Mouse (Mus musculus) ES-E14 (cell line): ENCODE data around the gene Zbtb7b.

Source experiments
- CHD2 ChIP-seq: IDR thresholded peaks from 2 replicates; pipeline ENCODE4 v1.6.1; 2014; ENCODE audit warnings: mild to moderate bottlenecking, low read depth, low read length, inconsistent platforms
- MAFK ChIP-seq: IDR thresholded peaks from 2 replicates; pipeline ENCODE4 v1.6.1; 2014; ENCODE audit warnings: mild to moderate bottlenecking, low read depth, low read length, inconsistent platforms; ENCODE audit not compliant: insufficient read depth
- ZC3H11A ChIP-seq: IDR thresholded peaks from 2 replicates; pipeline ENCODE4 v1.6.1; 2012; ENCODE audit warnings: low read depth, mild to moderate bottlenecking, inconsistent platforms, low read length, borderline replicate concordance
- ZNF384 ChIP-seq: IDR thresholded peaks from 2 replicates; pipeline ENCODE4 v1.6.1; 2012; ENCODE audit warnings: low read depth, low read length, inconsistent platforms

DNA sequence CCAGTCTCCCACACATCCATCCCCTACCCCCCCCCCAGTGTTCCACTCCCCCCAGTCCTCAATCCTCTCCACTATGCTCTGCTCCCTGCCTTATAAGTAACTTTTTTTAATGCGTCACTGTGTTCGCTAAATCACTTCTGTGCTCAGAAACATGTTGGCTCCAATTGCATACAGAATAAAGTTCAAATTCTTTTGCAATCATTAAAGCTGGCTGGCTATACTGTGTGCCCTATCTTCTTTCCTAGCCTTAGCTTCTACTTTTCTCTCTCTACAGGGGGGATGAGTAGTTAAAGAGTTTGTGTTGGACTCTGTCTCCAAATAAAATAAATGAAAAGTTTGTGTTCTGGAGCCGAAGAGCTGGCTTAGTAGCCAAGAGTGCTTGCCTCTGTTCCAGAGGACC lies 15.1 kb upstream of the Zbtb7b start:
- TF ChIP-seq MAFK: no peak
- no peak for TF ChIP-seq ZC3H11A
- no peak for TF ChIP-seq ZNF384
- TF ChIP-seq CHD2: no peak
